Mouse (Mus musculus): ENCODE data around the gene Tshr.

- TF ChIP-seq POLR2A (IDR thresholded peaks at IDR 0.05; ENCODE audit: borderline replicate concordance, extremely low read depth, insufficient read depth, insufficient read length, poor library complexity, severe bottlenecking) (no peak), CTCF (IDR thresholded peaks at IDR 0.05; ENCODE audit: borderline replicate concordance, extremely low read depth, insufficient read depth, insufficient read length) (no peak)
These were observed at the start of gene Tshr, which contains the start of gene Cep128 for GRCm38 (mm10) chr12:91384281-91385017.

All from brain, embryonic 14.5 days (tissue).